10 mouse cellular contexts compared by ENCODE assay signal in the genomic region with DNA sequence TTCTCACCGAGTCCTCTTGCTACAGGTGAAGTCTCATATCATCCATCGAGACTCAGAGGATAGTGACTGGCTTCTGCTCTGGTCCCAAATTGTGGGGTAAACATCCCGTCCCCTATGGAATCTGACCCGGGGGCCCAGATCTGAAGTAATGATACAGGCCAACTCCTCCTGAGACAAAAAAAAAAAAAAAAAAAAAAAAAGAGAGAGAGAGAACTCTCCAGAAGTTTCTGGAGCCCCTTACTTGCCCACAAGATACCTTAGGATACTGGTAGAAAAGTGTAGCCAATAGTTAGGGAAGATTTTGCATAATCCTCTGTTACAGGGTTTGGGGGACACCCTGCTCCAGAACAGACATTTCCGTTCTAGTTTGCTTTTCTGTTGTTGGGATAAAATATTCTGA. TPM values are rescaled to one million over a fixed set of nuclear protein-coding genes. Genes with fewer than 3 reads are reported as not detected.
A peak's percentile ranks its signal among the peaks of the same experiment; 100 is the strongest.
DNase-seq lines count a peak whose midpoint lies in the region; ATAC-seq and TF ChIP-seq lines count a peak whose summit lies in the region.
"Had no signal": no experiment of that assay in that cellular context is flagged by ENCODE, and none has a peak within 500 bp of the region (broad histone marks: within the 10 kb centered on the region; RNA-seq: fewer than 3 reads in every experiment).

No protein-coding gene starts in this region.

- TF ChIP-seq CTCF in layer of hippocampus, adult 2 months (conservative IDR thresholded peaks at IDR 0.05) = no peak

- H3K4me1 ChIP-seq in lung, embryonic 15.5 days = peaks cover 32% of the 10 kb centered on the region
- H3K4me1 ChIP-seq in forebrain, embryonic 12.5 days = peaks cover 28% of the 10 kb centered on the region
- H3K4me1 ChIP-seq in limb, embryonic 12.5 days (replicated peaks) = peaks cover 19% of the 10 kb centered on the region
- no peaks in the 10 kb centered on the region for H3K4me1 ChIP-seq in stomach, embryonic 14.5 days (ENCODE audit: control insufficient read depth, insufficient read depth, low read length)

- H3K27ac ChIP-seq in lung, embryonic 15.5 days = no peak overlapping the region
- no peak overlapping the region for H3K27ac ChIP-seq in forebrain, embryonic 12.5 days
- no peak overlapping the region for H3K27ac ChIP-seq in limb, embryonic 12.5 days
- no peak overlapping the region for H3K27ac ChIP-seq in stomach, embryonic 14.5 days (ENCODE audit: low read length)
- H3K27ac ChIP-seq in layer of hippocampus, adult 2 months = no peak overlapping the region

- peak overlapping the region; percentile 41; the same call in 1 of the 2 replicates for H3K4me3 ChIP-seq in lung, embryonic 15.5 days
- H3K4me3 ChIP-seq in forebrain, embryonic 12.5 days (replicated peaks) = no peak overlapping the region
- H3K4me3 ChIP-seq in limb, embryonic 12.5 days (replicated peaks) = peak overlapping the region; percentile 40; the same call in 1 of the 2 replicates
- H3K4me3 ChIP-seq in stomach, embryonic 14.5 days (ENCODE audit: low read depth, low read length) = peak overlapping the region; percentile 29; the same call in 1 of the 2 replicates
- H3K4me3 ChIP-seq in layer of hippocampus, adult 2 months = no peak overlapping the region

- H3K27me3 ChIP-seq in lung, embryonic 15.5 days = no peaks in the 10 kb centered on the region
- H3K27me3 ChIP-seq in forebrain, embryonic 12.5 days = peaks cover 62% of the 10 kb centered on the region
- H3K27me3 ChIP-seq in limb, embryonic 12.5 days = peaks cover 52% of the 10 kb centered on the region
- no peaks in the 10 kb centered on the region for H3K27me3 ChIP-seq in stomach, embryonic 14.5 days (ENCODE audit: control insufficient read depth, insufficient read depth, low read length)

- no peaks in the 10 kb centered on the region for H3K36me3 ChIP-seq in lung, embryonic 15.5 days
- H3K36me3 ChIP-seq in forebrain, embryonic 12.5 days (replicated peaks) = no peaks in the 10 kb centered on the region
- H3K36me3 ChIP-seq in limb, embryonic 12.5 days = no peaks in the 10 kb centered on the region
- H3K36me3 ChIP-seq in stomach, embryonic 14.5 days (ENCODE audit: control insufficient read depth, insufficient read depth, low read length) = no peaks in the 10 kb centered on the region

- DNase-seq in lung, postnatal 10 days = no peak
- no peak for DNase-seq in ovary, postnatal 36 days (ENCODE audit: low spot score)
- DNase-seq in layer of hippocampus, adult 2 months (ENCODE audit: low spot score in 2 of 2) = no peak

- H3K9ac ChIP-seq in lung, embryonic 15.5 days = no peak overlapping the region
- H3K9ac ChIP-seq in forebrain, embryonic 12.5 days = no peak overlapping the region
- H3K9ac ChIP-seq in limb, embryonic 12.5 days (replicated peaks) = no peak overlapping the region
- H3K9ac ChIP-seq in stomach, embryonic 14.5 days (replicated peaks; ENCODE audit: low read depth, low read length) = no peak overlapping the region

- H3K4me2 ChIP-seq in lung, embryonic 15.5 days = peak overlapping the region; percentile 88
- peak overlapping the region; percentile 67 for H3K4me2 ChIP-seq in forebrain, embryonic 12.5 days
- peak overlapping the region; percentile 69 for H3K4me2 ChIP-seq in limb, embryonic 12.5 days
- H3K4me2 ChIP-seq in stomach, embryonic 14.5 days (replicated peaks; ENCODE audit: low read depth, low read length) = peak overlapping the region; percentile 80

- ATAC-seq in lung, embryonic 15.5 days (ENCODE audit: borderline replicate concordance, extremely low read depth, low FRiP score, low TSS enrichment) = no peak
- no peak for ATAC-seq in forebrain, embryonic 12.5 days (ENCODE audit: low FRiP score)
- ATAC-seq in limb, embryonic 12.5 days (ENCODE audit: insufficient number of reproducible peaks, insufficient read depth, low FRiP score, low TSS enrichment, low read depth) = no peak
- ATAC-seq in stomach, embryonic 14.5 days (ENCODE audit: insufficient number of reproducible peaks, insufficient read depth, low FRiP score, low read depth) = no peak

- 24% methylated on average over 5 of the region's 5 CpGs for WGBS in lung, embryonic 15.5 days
- 23% methylated on average over 5 of the region's 5 CpGs for WGBS in forebrain, embryonic 12.5 days
- WGBS in limb, embryonic 12.5 days = 17% methylated on average over 5 of the region's 5 CpGs
- WGBS in stomach, embryonic 14.5 days = 25% methylated on average over 5 of the region's 5 CpGs

- no peaks in the 10 kb centered on the region for H3K9me3 ChIP-seq in lung, embryonic 15.5 days
- H3K9me3 ChIP-seq in forebrain, embryonic 12.5 days = no peaks in the 10 kb centered on the region
- H3K9me3 ChIP-seq in limb, embryonic 12.5 days = no peaks in the 10 kb centered on the region
- H3K9me3 ChIP-seq in stomach, embryonic 14.5 days (ENCODE audit: control insufficient read depth, low read depth, low read length) = no peaks in the 10 kb centered on the region

RNA-seq across cellular contexts. Expression of a gene that starts 8.1 kb away (rescaled TPM):
- not detected in 2 replicates for polyA plus RNA-seq in lung, embryonic 15.5 days (2015; fragmentation: Nextera tagmentation; extraction: Ambion mirVana)
- not detected in 2 replicates for polyA plus RNA-seq in forebrain, embryonic 12.5 days (2016; fragmentation: Nextera tagmentation; extraction: Ambion mirVana)
- polyA plus RNA-seq in limb, embryonic 12.5 days (2016; fragmentation: Nextera tagmentation; extraction: Ambion mirVana) = not detected in 2 replicates
- not detected in 2 replicates for polyA plus RNA-seq in stomach, embryonic 14.5 days (2014; fragmentation: Nextera tagmentation; extraction: Ambion mirVana)
- total RNA-seq in layer of hippocampus, adult 2 months (2021) = not detected
- total RNA-seq: gastrocnemius, postnatal 4 days; left cerebral cortex, postnatal 10 days had no signal
- polyA plus RNA-seq: testis, adult 2 months had no signal

RNA-seq across cellular contexts. Expression of a gene that starts 24.6 kb away (rescaled TPM):
- 4.9 and 5.1 TPM in 2 replicates for polyA plus RNA-seq in lung, embryonic 15.5 days (2015; fragmentation: Nextera tagmentation; extraction: Ambion mirVana)
- polyA plus RNA-seq in forebrain, embryonic 12.5 days (2016; fragmentation: Nextera tagmentation; extraction: Ambion mirVana) = 8.9 and 9.0 TPM in 2 replicates
- 6.2 and 7.1 TPM in 2 replicates for polyA plus RNA-seq in limb, embryonic 12.5 days (2016; fragmentation: Nextera tagmentation; extraction: Ambion mirVana)
- 8.6 and 8.7 TPM in 2 replicates for polyA plus RNA-seq in stomach, embryonic 14.5 days (2014; fragmentation: Nextera tagmentation; extraction: Ambion mirVana)
- total RNA-seq in layer of hippocampus, adult 2 months (2021) = 10 to 100 TPM; 34.3 to 34.7 TPM

RNA-seq across cellular contexts. Expression of a gene that starts 54.0 kb away (rescaled TPM):
- 3.0 and 3.2 TPM in 2 replicates for polyA plus RNA-seq in lung, embryonic 15.5 days (2015; fragmentation: Nextera tagmentation; extraction: Ambion mirVana)
- 0.42 and 0.65 TPM in 2 replicates for polyA plus RNA-seq in forebrain, embryonic 12.5 days (2016; fragmentation: Nextera tagmentation; extraction: Ambion mirVana)
- 1.4 TPM in 2 replicates for polyA plus RNA-seq in limb, embryonic 12.5 days (2016; fragmentation: Nextera tagmentation; extraction: Ambion mirVana)
- 2.9 and 3.4 TPM in 2 replicates for polyA plus RNA-seq in stomach, embryonic 14.5 days (2014; fragmentation: Nextera tagmentation; extraction: Ambion mirVana)
- total RNA-seq in layer of hippocampus, adult 2 months (2021) = 1 to 10 TPM; 3.5 to 5.0 TPM

Comparison
In these comparisons a context has a peak if more than half of its experiments do, and no peak if none do; other contexts are left out.
1. H3K4me3 ChIP-seq: peak in lung, embryonic 15.5 days (single experiment), limb, embryonic 12.5 days (single experiment) and stomach, embryonic 14.5 days (single experiment); none in forebrain, embryonic 12.5 days (single experiment) and layer of hippocampus, adult 2 months (single experiment).
2. Peak in every context shown above with its lines, with median percentiles within 50 percentile points of each other: H3K4me2 ChIP-seq.